ENCODE assay signal across 8 mouse cellular contexts in the genomic region with DNA sequence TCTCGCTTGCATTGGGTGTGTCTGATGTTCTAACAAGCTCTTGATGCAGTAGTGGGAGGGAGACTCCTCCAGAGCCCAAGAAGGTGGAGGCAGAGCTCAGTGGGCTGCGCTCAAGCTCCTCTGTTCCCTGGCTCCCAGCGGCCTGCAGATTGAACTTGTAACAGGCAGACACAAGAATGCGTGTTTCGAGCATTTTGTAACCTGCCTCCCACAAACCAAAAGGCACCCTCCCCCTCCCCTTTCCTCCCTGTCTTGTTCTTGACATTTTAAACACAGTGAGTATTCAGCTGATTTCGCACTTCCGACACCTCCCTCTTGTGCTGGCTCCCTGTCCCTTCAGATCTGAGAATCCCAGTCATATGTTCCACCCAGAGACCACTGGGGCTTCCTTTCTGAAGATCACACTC.
DNase-seq lines count a peak whose midpoint lies in the region; ATAC-seq and TF ChIP-seq lines count a peak whose summit lies in the region.

No protein-coding gene starts in this region.

- intact Hi-C loops in left cerebral cortex, adult 2 months (cut with DNase I), result loop anchor here (1.0 to 5.0 kb wide), 6 partner anchors 14 to 243 kb away; a partner anchor contains a TSS

- 12% methylated on average over 7 of the region's 7 CpGs for WGBS in kidney, embryonic 16.5 days
- WGBS in heart, embryonic 10.5 days, result 16% methylated on average over 7 of the region's 7 CpGs

- H3K9ac ChIP-seq in kidney, embryonic 16.5 days (replicated peaks; ENCODE audit: low read length), result peak overlapping the region; percentile 42

- no peak overlapping the region for H3K4me3 ChIP-seq in kidney, embryonic 16.5 days (ENCODE audit: low read length)
- H3K4me3 ChIP-seq in heart, embryonic 10.5 days, result peak overlapping the region; percentile 3; the same call in 1 of the 2 replicates
- no peak overlapping the region for H3K4me3 ChIP-seq in left cerebral cortex, adult 2 months

- TF ChIP-seq CTCF in left cerebral cortex, adult 2 months (IDR thresholded peaks at IDR 0.05), result no peak

- no peaks in the 10 kb centered on the region for H3K9me3 ChIP-seq in kidney, embryonic 16.5 days (ENCODE audit: low read length)
- H3K9me3 ChIP-seq in heart, embryonic 10.5 days, result no peaks in the 10 kb centered on the region

- peaks cover 25% of the 10 kb centered on the region for H3K4me1 ChIP-seq in kidney, embryonic 16.5 days (ENCODE audit: insufficient read depth, low read length)
- peaks cover 61% of the 10 kb centered on the region for H3K4me1 ChIP-seq in heart, embryonic 10.5 days

- H3K27me3 ChIP-seq in kidney, embryonic 16.5 days (ENCODE audit: insufficient read depth, low read length), result no peaks in the 10 kb centered on the region
- H3K27me3 ChIP-seq in heart, embryonic 10.5 days (ENCODE audit: insufficient read depth, poor library complexity, severe bottlenecking), result no peaks in the 10 kb centered on the region

- no peak for DNase-seq in kidney, adult 8-10 months
- peak; percentile 95 for DNase-seq in brain, adult 2 months (ENCODE audit: low read depth, low spot score)
- no peak for DNase-seq in heart, embryonic 10.5 days (ENCODE audit: low spot score)
- peak; percentile 58 to 66 for DNase-seq in left cerebral cortex, adult 2 months (ENCODE audit: extremely low spot score in 1 of 2, low spot score in 2 of 2)
- peak; percentile 12 to 17 for DNase-seq in thymus, postnatal 10 days (ENCODE audit: low spot score in 2 of 2)
- DNase-seq in cerebellum, postnatal 36 days, result no peak

- no peaks in the 10 kb centered on the region for H3K36me3 ChIP-seq in kidney, embryonic 16.5 days (ENCODE audit: insufficient read depth, low read length)
- no peaks in the 10 kb centered on the region for H3K36me3 ChIP-seq in heart, embryonic 10.5 days

- peak; percentile 75 for ATAC-seq in kidney, embryonic 16.5 days (ENCODE audit: low FRiP score, low TSS enrichment)
- peak; percentile 45 for ATAC-seq in megakaryocyte, adult 5-6 weeks (ENCODE audit: poor library complexity, severe bottlenecking)

- H3K4me2 ChIP-seq in kidney, embryonic 16.5 days (replicated peaks; ENCODE audit: low read depth, low read length), result peak overlapping the region; percentile 28

- H3K27ac ChIP-seq in kidney, embryonic 16.5 days (ENCODE audit: low read length), result peak overlapping the region; percentile 75
- H3K27ac ChIP-seq in heart, embryonic 10.5 days, result peak overlapping the region; percentile 83
- H3K27ac ChIP-seq in left cerebral cortex, adult 2 months, result peak overlapping the region; percentile 81

Comparison
In these comparisons a context has a peak if more than half of its experiments do, and no peak if none do; other contexts are left out.
1. DNase-seq: peak in brain, adult 2 months (single experiment), left cerebral cortex, adult 2 months (2 of 2) and thymus, postnatal 10 days (2 of 2); none in kidney, adult 8-10 months (0 of 2), heart, embryonic 10.5 days (single experiment) and cerebellum, postnatal 36 days (0 of 2).
2. Peak in every context shown above with its lines, with median percentiles within 50 percentile points of each other: H3K27ac ChIP-seq.